Comparison of ENCODE assay signal across 8 mouse cellular contexts in the genomic region with DNA sequence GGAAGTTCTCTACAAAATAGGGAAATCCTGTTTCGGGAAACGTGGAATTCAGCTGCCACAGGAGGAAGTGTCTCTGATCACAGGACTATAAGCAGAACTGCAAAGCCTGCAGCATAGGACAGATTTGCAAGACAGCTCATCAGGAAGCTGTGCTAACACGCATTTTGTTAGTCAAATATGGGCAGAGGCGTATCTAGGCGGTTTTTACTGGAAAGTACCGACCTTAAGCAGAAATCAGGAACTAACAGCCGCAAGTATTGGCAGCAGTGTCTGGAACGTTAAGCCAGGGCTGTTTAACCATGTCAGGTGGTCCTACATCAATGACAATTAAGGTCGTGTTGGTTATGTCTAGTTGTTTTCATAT. TPM values are rescaled to one million over a fixed set of nuclear protein-coding genes. Genes with fewer than 3 reads are reported as not detected.
DNase-seq lines count a peak whose midpoint lies in the region; ATAC-seq and TF ChIP-seq lines count a peak whose summit lies in the region.

No protein-coding gene starts in this region.

- ATAC-seq in midbrain, embryonic 14.5 days (ENCODE audit: low FRiP score, low TSS enrichment), result no peak

- H3K27ac ChIP-seq in embryonic fibroblast, embryonic 13.5 days (ENCODE audit: insufficient read depth, low read length), result peak overlapping the region; percentile 100
- peak overlapping the region; percentile 73 for H3K27ac ChIP-seq in liver, adult 2 months (replicated peaks; ENCODE audit: insufficient read depth, low read depth, low read length)
- no peak overlapping the region for H3K27ac ChIP-seq in midbrain, embryonic 14.5 days (replicated peaks; ENCODE audit: low read depth, low read length)

- TF ChIP-seq POLR2A in embryonic fibroblast, embryonic 13.5 days (IDR thresholded peaks at IDR 0.05; ENCODE audit: low read depth, low read length), result no peak
- TF ChIP-seq POLR2A in liver, adult 2 months (IDR thresholded peaks at IDR 0.05; ENCODE audit: extremely low read depth, insufficient read depth, low read length), result no peak

- no peaks in the 10 kb centered on the region for H3K27me3 ChIP-seq in liver, adult 2 months (ENCODE audit: control insufficient read depth, insufficient read depth, low read length)
- H3K27me3 ChIP-seq in midbrain, embryonic 14.5 days (ENCODE audit: control insufficient read depth, insufficient read depth, low read length), result no peaks in the 10 kb centered on the region

- peaks cover 22% of the 10 kb centered on the region for H3K36me3 ChIP-seq in liver, adult 2 months (ENCODE audit: control insufficient read depth, insufficient read depth, low read length)
- no peaks in the 10 kb centered on the region for H3K36me3 ChIP-seq in midbrain, embryonic 14.5 days (ENCODE audit: control insufficient read depth, insufficient read depth, low read length)

- WGBS in liver, adult 2 months, result 12% methylated on average over 9 of the region's 9 CpGs
- WGBS in midbrain, embryonic 14.5 days, result 85% methylated on average over 9 of the region's 9 CpGs

- no peak overlapping the region for H3K4me2 ChIP-seq in midbrain, embryonic 14.5 days (ENCODE audit: low read length)

- H3K9me3 ChIP-seq in midbrain, embryonic 14.5 days (ENCODE audit: control insufficient read depth, low read length), result no peaks in the 10 kb centered on the region

- H3K9ac ChIP-seq in liver, adult 2 months (ENCODE audit: low read depth, low read length), result peak overlapping the region; percentile 67
- no peak overlapping the region for H3K9ac ChIP-seq in midbrain, embryonic 14.5 days (replicated peaks; ENCODE audit: low read length)

- H3K79me2 ChIP-seq in liver, adult 2 months (ENCODE audit: control insufficient read depth, insufficient read depth, low read length), result peaks cover 29% of the 10 kb centered on the region

- TF ChIP-seq CTCF in embryonic fibroblast, embryonic 13.5 days (IDR thresholded peaks at IDR 0.05; ENCODE audit: borderline replicate concordance, insufficient read depth, low read length), result no peak
- TF ChIP-seq CTCF in liver, adult 2 months (IDR thresholded peaks at IDR 0.05; ENCODE audit: low read depth, low read length), result no peak

- peak; percentile 27 for DNase-seq in adrenal gland, adult 2 months
- DNase-seq in adrenal gland, adult 18-20 months (ENCODE audit: low spot score in 2 of 2), result no peak
- peak; percentile 89 for DNase-seq in 3T3-L1 (ENCODE audit: low read depth, low spot score)
- peak; percentile 72 for DNase-seq in liver, adult 2 months (ENCODE audit: extremely low read depth, low read depth, low spot score)
- peak; percentile 88 for DNase-seq in natural killer cell, adult 2 months (ENCODE audit: low spot score in 2 of 2)
- no peak for DNase-seq in midbrain, embryonic 14.5 days
- DNase-seq in cerebellum, adult 9-10 months, result no peak

- H3K4me1 ChIP-seq in embryonic fibroblast, embryonic 13.5 days (ENCODE audit: control insufficient read depth, insufficient read depth, low read length), result peaks cover 27% of the 10 kb centered on the region
- H3K4me1 ChIP-seq in liver, adult 2 months (ENCODE audit: control insufficient read depth, insufficient read depth, low read length), result peaks cover 54% of the 10 kb centered on the region
- 0 out of 2 replicates have a peak, but pooled peaks cover 3% of the 10 kb centered on the region for H3K4me1 ChIP-seq in midbrain, embryonic 14.5 days (ENCODE audit: control insufficient read depth, insufficient read depth, low read length)

- H3K4me3 ChIP-seq in embryonic fibroblast, embryonic 13.5 days (ENCODE audit: insufficient read depth, low read length), result no peak overlapping the region
- no peak overlapping the region; the same call in 1 of the 2 replicates for H3K4me3 ChIP-seq in liver, adult 2 months (ENCODE audit: insufficient read depth, low read depth, low read length)
- no peak overlapping the region for H3K4me3 ChIP-seq in midbrain, embryonic 14.5 days (replicated peaks; ENCODE audit: low read depth, low read length)

RNA-seq across cellular contexts. Expression of a gene that starts 42.4 kb away (rescaled TPM):
- under 1 TPM in 1 of 2 experiments, not detected in 1; 0.38 TPM for total RNA-seq in adrenal gland, adult 2 months (2021)
- not detected in 2 replicates for polyA plus RNA-seq in adrenal gland, adult 2 months (2012; rRNA removed)
- under 1 TPM in 1 of 2 experiments, not detected in 1; 0.42 TPM for total RNA-seq in adrenal gland, adult 18-20 months (2021)
- not detected in 2 replicates for polyA plus RNA-seq in embryonic fibroblast, embryonic 13.5 days (2011; ENCODE audit: insufficient read length, low read depth, missing spikeins)
- 0.74 and 1.1 TPM in 2 replicates for total RNA-seq in liver, adult 2 months (2014; rRNA removed)
- polyA plus RNA-seq in liver, adult 2 months (2012; rRNA removed), result 0.15 TPM in 1 of 2 replicates, not detected in the other
- polyA plus RNA-seq in midbrain, embryonic 14.5 days (2014; fragmentation: Nextera tagmentation; extraction: Ambion mirVana), result 0.21 TPM in 1 of 2 replicates, not detected in the other

RNA-seq across cellular contexts. Expression of a gene that starts 52.4 kb away (rescaled TPM):
- total RNA-seq in adrenal gland, adult 2 months (2021), result 10 to 100 TPM; 44.0 to 49.6 TPM
- 2.7 and 3.3 TPM in 2 replicates for polyA plus RNA-seq in adrenal gland, adult 2 months (2012; rRNA removed)
- 10 to 100 TPM; 36.6 to 74.6 TPM for total RNA-seq in adrenal gland, adult 18-20 months (2021)
- 45.1 and 55.3 TPM in 2 replicates for polyA plus RNA-seq in embryonic fibroblast, embryonic 13.5 days (2011; ENCODE audit: insufficient read length, low read depth, missing spikeins)
- total RNA-seq in liver, adult 2 months (2014; rRNA removed), result 521 and 532 TPM in 2 replicates
- polyA plus RNA-seq in liver, adult 2 months (2012; rRNA removed), result 124 and 141 TPM in 2 replicates
- polyA plus RNA-seq in midbrain, embryonic 14.5 days (2014; fragmentation: Nextera tagmentation; extraction: Ambion mirVana), result 0.17 TPM in 1 of 2 replicates, not detected in the other

Comparison
In these comparisons a context has a peak if more than half of its experiments do, and no peak if none do; other contexts are left out.
1. DNase-seq: peak in adrenal gland, adult 2 months (single experiment), 3T3-L1 (single experiment), liver, adult 2 months (single experiment) and natural killer cell, adult 2 months (2 of 2); none in adrenal gland, adult 18-20 months (0 of 2), midbrain, embryonic 14.5 days (single experiment) and cerebellum, adult 9-10 months (single experiment).
2. RNA of a gene that starts 52.4 kb away (polyA plus RNA-seq): 124 to 141 TPM in liver, adult 2 months and 45.1 to 55.3 TPM in embryonic fibroblast, embryonic 13.5 days; 2.7 to 3.3 TPM in adrenal gland, adult 2 months and 0.17 TPM in midbrain, embryonic 14.5 days; every median in the first group is over 10 times any median in the second.